Mouse (Mus musculus) embryonic fibroblast, embryonic 13.5 days (primary cell): Measurements from ENCODE around the gene Irf4.

ENCODE experiments used
- CTCF ChIP-seq: IDR thresholded peaks from 2 replicates; pipeline ENCODE4 v1.5.1; 2011; ENCODE audit warnings: mild to moderate bottlenecking, control low read depth, low read length, moderate library complexity, borderline replicate concordance; ENCODE audit not compliant: insufficient read depth
- POLR2A ChIP-seq: IDR thresholded peaks from 2 replicates; pipeline ENCODE4 v1.6.1; 2011; ENCODE audit warnings: low read depth, mild to moderate bottlenecking, control low read depth, low read length, moderate library complexity

- no peak for TF ChIP-seq CTCF
- TF ChIP-seq POLR2A = no peak
Measured at GRCm38 (mm10) chr13:30766636-30767476, 17.8 kb downstream of the Irf4 start.
